10 mouse cellular contexts compared by ENCODE assay signal in the genomic region with DNA sequence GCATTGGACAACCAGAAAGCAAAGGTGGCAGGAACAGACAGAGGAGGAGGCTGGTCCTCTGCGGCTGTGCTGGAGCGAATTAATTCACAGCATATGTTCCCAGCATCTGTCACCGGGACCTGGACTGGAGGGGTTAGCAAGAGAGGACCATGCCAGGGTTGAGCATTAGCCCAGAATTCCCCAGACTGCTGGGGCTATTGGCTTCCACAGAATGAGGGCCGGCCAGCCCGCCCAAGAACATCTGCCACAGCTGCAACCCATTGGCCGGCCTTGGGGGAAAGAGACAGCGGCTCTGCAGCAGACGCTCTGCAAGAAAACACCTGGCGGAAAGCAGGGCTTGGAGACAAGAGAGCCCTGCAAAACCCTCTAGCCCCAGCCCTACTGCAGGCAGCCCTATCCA.
DNase-seq lines count a peak whose midpoint lies in the region; ATAC-seq lines count a peak whose summit lies in the region.
"Had no signal": no experiment of that assay in that cellular context is flagged by ENCODE, and none has a peak within 500 bp of the region (broad histone marks: within the 10 kb centered on the region; RNA-seq: fewer than 3 reads in every experiment).

No protein-coding gene starts in this region.

- H3K36me3 ChIP-seq in forebrain, embryonic 16.5 days (ENCODE audit: control insufficient read depth, insufficient read depth): no peaks in the 10 kb centered on the region
- no peaks in the 10 kb centered on the region for H3K36me3 ChIP-seq in forebrain, embryonic 14.5 days (ENCODE audit: control insufficient read depth, insufficient read depth, low read length)
- no peaks in the 10 kb centered on the region for H3K36me3 ChIP-seq in limb, embryonic 12.5 days

- no peaks in the 10 kb centered on the region for H3K27me3 ChIP-seq in forebrain, embryonic 16.5 days (replicated peaks; ENCODE audit: control insufficient read depth, insufficient read depth, low read length)
- no peaks in the 10 kb centered on the region for H3K27me3 ChIP-seq in forebrain, embryonic 14.5 days (replicated peaks; ENCODE audit: control insufficient read depth, insufficient read depth, low read length)
- H3K27me3 ChIP-seq in limb, embryonic 12.5 days: no peaks in the 10 kb centered on the region
- H3K27me3 ChIP-seq: CH12.LX had no signal

- H3K27ac ChIP-seq in forebrain, embryonic 16.5 days (ENCODE audit: low read length): no peak overlapping the region
- no peak overlapping the region for H3K27ac ChIP-seq in forebrain, embryonic 14.5 days (ENCODE audit: low read depth, low read length)
- H3K27ac ChIP-seq in limb, embryonic 12.5 days: peak overlapping the region; percentile 26; the same call in 1 of the 2 replicates

- H3K4me1 ChIP-seq in forebrain, embryonic 16.5 days (replicated peaks; ENCODE audit: control insufficient read depth, insufficient read depth, low read length): peaks cover 15% of the 10 kb centered on the region; the same call in 1 of the 2 replicates
- H3K4me1 ChIP-seq in forebrain, embryonic 14.5 days (ENCODE audit: control insufficient read depth, insufficient read depth, low read length): peaks cover 19% of the 10 kb centered on the region
- H3K4me1 ChIP-seq in limb, embryonic 12.5 days (replicated peaks): peaks cover 48% of the 10 kb centered on the region

- DNase-seq in forebrain, embryonic 14.5 days (ENCODE audit: low spot score): no peak
- peak; percentile 30 for DNase-seq in ZHBTc4 (ENCODE audit: low read depth, low spot score)
- DNase-seq in gastrocnemius, adult 8-10 months (ENCODE audit: low spot score in 2 of 2): peak; percentile 37 to 61
- no peak for DNase-seq in adrenal gland, adult 8-10 months
- DNase-seq in right cerebral cortex, postnatal 36 days (ENCODE audit: low spot score in 2 of 2): no peak
- DNase-seq: thymus, postnatal 36 days had no signal

- 0 out of 2 replicates have a peak, but pooled peaks have one; percentile 50 for ATAC-seq in forebrain, embryonic 16.5 days
- ATAC-seq in forebrain, embryonic 14.5 days: no peak
- ATAC-seq in limb, embryonic 12.5 days (ENCODE audit: insufficient number of reproducible peaks, insufficient read depth, low FRiP score, low TSS enrichment, low read depth): peak; percentile 63; the same call in 1 of the 2 replicates
- ATAC-seq in megakaryocyte, adult 5-6 weeks (ENCODE audit: poor library complexity, severe bottlenecking): no peak

- no peak overlapping the region for H3K9ac ChIP-seq in forebrain, embryonic 16.5 days (replicated peaks; ENCODE audit: low read depth, low read length)
- no peak overlapping the region for H3K9ac ChIP-seq in forebrain, embryonic 14.5 days (ENCODE audit: low read length)
- H3K9ac ChIP-seq in limb, embryonic 12.5 days (replicated peaks): no peak overlapping the region

- 53% methylated on average over 9 of the region's 9 CpGs for WGBS in forebrain, embryonic 16.5 days
- WGBS in forebrain, embryonic 14.5 days: 53% methylated on average over 9 of the region's 9 CpGs
- 10% methylated on average over 9 of the region's 9 CpGs for WGBS in limb, embryonic 12.5 days

- H3K4me2 ChIP-seq in forebrain, embryonic 16.5 days (ENCODE audit: low read length): no peak overlapping the region
- H3K4me2 ChIP-seq in forebrain, embryonic 14.5 days (ENCODE audit: low read length): no peak overlapping the region
- H3K4me2 ChIP-seq in limb, embryonic 12.5 days: peak overlapping the region; percentile 7; the same call in 1 of the 2 replicates

- no peak overlapping the region for H3K4me3 ChIP-seq in forebrain, embryonic 16.5 days (replicated peaks; ENCODE audit: low read length)
- no peak overlapping the region for H3K4me3 ChIP-seq in forebrain, embryonic 14.5 days (ENCODE audit: low read depth, low read length)
- H3K4me3 ChIP-seq in limb, embryonic 12.5 days (replicated peaks): no peak overlapping the region

- H3K9me3 ChIP-seq in forebrain, embryonic 16.5 days (ENCODE audit: control insufficient read depth, low read length): no peaks in the 10 kb centered on the region
- no peaks in the 10 kb centered on the region for H3K9me3 ChIP-seq in forebrain, embryonic 14.5 days (replicated peaks; ENCODE audit: control insufficient read depth, low read length)
- no peaks in the 10 kb centered on the region for H3K9me3 ChIP-seq in limb, embryonic 12.5 days

Comparison
In these comparisons a context has a peak if more than half of its experiments do, and no peak if none do; other contexts are left out.
1. ATAC-seq: peak in forebrain, embryonic 16.5 days (single experiment) and limb, embryonic 12.5 days (single experiment); none in forebrain, embryonic 14.5 days (single experiment) and megakaryocyte, adult 5-6 weeks (single experiment).
2. DNase-seq: peak in ZHBTc4 (single experiment) and gastrocnemius, adult 8-10 months (2 of 2); none in forebrain, embryonic 14.5 days (single experiment), adrenal gland, adult 8-10 months (single experiment) and right cerebral cortex, postnatal 36 days (0 of 2).